Mouse (Mus musculus): ENCODE measurements around the gene Gm10358. TPM values are rescaled to one million over a fixed set of nuclear protein-coding genes. Genes with fewer than 3 reads are reported as not detected.

Gene Gm10358
- polyA plus RNA-seq, 1 experiment: 0.06 TPM

GRCm38 (mm10) chr8:75372006-75372405 is 34.4 kb downstream of the Gm10358 start:
- no peak for TF ChIP-seq REST (IDR thresholded peaks at IDR 0.05; ENCODE audit: insufficient read depth, insufficient read length)
- TF ChIP-seq POLR2AphosphoS2 (IDR thresholded peaks at IDR 0.05; ENCODE audit: insufficient read length, low read depth): no peak
- TF ChIP-seq MYOD1 (IDR thresholded peaks at IDR 0.05; ENCODE audit: control insufficient read depth in 1 of 3, insufficient read length in 2 of 3, low read depth in 2 of 3): no peak
- no peak for TF ChIP-seq TCF12 (IDR thresholded peaks at IDR 0.05; ENCODE audit: insufficient read depth, poor library complexity, severe bottlenecking)
- no peak for TF ChIP-seq MAX (IDR thresholded peaks at IDR 0.05; ENCODE audit: low read depth)
- TF ChIP-seq CEBPB (IDR thresholded peaks at IDR 0.05; ENCODE audit: insufficient read depth, poor library complexity, severe bottlenecking): no peak
- TF ChIP-seq SRF (IDR thresholded peaks at IDR 0.05; ENCODE audit: control insufficient read depth, insufficient read length, low read depth): no peak
- no peak for TF ChIP-seq E2F4 (IDR thresholded peaks at IDR 0.05; ENCODE audit: insufficient read depth)
- no peak for TF ChIP-seq MYOG (IDR thresholded peaks at IDR 0.05; ENCODE audit: control insufficient read depth in 1 of 3, insufficient read depth in 1 of 3, insufficient read length in 2 of 3, low read depth in 2 of 3)
- TF ChIP-seq TCF3 (IDR thresholded peaks at IDR 0.05; ENCODE audit: insufficient read length, low read depth): no peak
- TF ChIP-seq POLR2A (IDR thresholded peaks at IDR 0.05; ENCODE audit: insufficient read length, low read depth): no peak
- no peak for TF ChIP-seq USF1 (IDR thresholded peaks at IDR 0.05; ENCODE audit: low read depth)
- Histone ChIP-seq H3K79me2 (ENCODE audit: control insufficient read depth, insufficient read depth) (no peaks in the 10 kb centered on the region), H3K27me3 (ENCODE audit: control insufficient read depth, insufficient read depth, insufficient read length) (no peaks in the 10 kb centered on the region), H3K4me2 (ENCODE audit: low read depth) (no peak overlapping the region), H3ac (ENCODE audit: control insufficient read depth, insufficient read length) (no peak overlapping the region), H3K4me3 (no peak overlapping the region), H3K36me3 (ENCODE audit: control insufficient read depth, insufficient read depth) (no peaks in the 10 kb centered on the region)

Other genes with a start within 250 kb of the Gm10358 start
- not detected for gene Rasd2, start 192.6 kb downstream of the Gm10358 start, polyA plus RNA-seq (2012; fragmentation: generic; extraction: Trizol)
- not detected for gene Iqcm, start 42.1 kb upstream of the Gm10358 start, polyA plus RNA-seq (2012; fragmentation: generic; extraction: Trizol)